Mouse (Mus musculus) cerebellum, adult 18-20 months (tissue): ENCODE results near the gene Chil4.
"Not testable (repeated sequence)": the region's sequence is repeated elsewhere in the genome, so short reads cannot be mapped to it uniquely, and the experiment has no call there.

Source experiments
- DNase-seq, 2 experiments: peaks; one replicate each; pipeline ENCODE4 v3.0.0; 2021

Gene Chil4

DNA sequence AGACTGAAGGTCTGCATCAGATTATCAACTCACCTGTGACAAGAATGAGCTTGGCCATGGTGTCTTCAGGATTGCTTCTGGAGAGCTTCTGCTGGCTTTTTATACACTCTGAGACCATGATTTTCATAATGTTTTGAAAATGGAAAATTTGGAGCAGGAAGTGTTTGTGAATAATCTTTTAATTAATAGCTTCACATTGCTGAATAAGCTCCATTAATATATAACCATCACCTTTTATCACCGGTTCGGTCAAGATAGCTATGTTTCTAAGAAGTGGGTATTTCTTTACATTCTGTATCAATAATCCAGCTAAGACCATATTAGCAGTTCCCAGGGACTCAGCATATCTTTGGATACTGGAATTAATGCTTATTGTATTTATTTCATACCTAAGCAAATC lies at the start of gene Chil4:
Gene Chil4 (minus strand): TSS at position 101 of the 400 bp plus-strand sequence.
- DNase-seq, result no peak

DNA sequence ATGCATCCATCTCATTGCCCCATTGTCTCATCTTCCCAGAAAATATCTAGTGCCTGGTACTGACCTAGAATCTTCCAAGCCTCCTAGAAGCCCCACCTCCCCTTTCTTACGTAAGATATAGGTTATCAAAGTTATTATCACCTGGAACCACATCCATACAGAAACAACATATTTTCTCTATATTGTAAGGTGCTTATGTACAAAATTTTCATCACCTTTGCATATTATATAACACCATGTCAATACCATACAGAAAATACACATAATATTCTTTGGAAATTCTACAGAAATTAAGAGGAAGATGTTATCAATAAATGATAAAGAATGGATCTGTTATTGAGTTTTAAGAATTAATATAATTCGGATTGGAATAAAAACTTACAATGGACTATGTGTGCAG lies 46.5 kb upstream of the Chil4 start:
- no peak for DNase-seq

DNA sequence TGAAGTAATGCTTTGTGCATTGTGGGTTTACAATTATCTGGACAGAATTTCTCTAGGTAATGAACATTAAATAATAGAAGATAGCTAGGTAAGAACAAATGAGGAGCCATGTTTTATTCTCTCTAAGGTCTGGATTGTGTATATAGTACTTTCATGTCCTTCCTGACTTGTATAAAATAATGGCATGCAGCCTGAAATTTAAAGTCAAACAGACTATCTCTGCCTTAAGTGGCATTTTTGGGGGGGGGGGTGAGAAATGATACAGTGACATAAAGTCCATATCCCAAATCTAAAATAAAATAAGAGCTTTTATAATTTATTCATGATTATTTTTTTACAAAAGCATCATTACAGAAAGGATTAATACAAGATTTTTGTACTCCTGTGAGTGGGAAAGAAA lies 45.5 kb upstream of the Chil4 start:
- no peak for DNase-seq

DNA sequence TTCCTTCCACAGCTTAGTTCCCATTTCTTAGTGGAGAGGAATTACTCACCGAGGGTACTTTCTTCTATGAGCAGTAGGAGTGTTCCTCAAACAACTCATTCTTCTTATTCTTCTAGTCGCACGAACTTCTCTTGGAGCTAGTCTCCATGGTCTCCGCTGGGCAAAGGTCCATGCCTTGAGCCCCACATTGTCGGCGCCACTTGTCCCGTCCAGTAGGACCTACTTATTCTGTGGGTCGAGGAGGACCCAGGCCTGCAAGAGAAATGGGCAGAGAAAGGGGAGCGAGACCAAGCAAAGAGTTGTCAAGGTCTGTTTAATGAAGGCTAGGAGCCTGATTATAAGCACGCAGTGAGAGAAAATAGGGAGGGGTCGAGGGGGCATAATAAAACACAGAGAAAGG lies 37.8 kb upstream of the Chil4 start:
- DNase-seq, result not testable (repeated sequence)

DNA sequence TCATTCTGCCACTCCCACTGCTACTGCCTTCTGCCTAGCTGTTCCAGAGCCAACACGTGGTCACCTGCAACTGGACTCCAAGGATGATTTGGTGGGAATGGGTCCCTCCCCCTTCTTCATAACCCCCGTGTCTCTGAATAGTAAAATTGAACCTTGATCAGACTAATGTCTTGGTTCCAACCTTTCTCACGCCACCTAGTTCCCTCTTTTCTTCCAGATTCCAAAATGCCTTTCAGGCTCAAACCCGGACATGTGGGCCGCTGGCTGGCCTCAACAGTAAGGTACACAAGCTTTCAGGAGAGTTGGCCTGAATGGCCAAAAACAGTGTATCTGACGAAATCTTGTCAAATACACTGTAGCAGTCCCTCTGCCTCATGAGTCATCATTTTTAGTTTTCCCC lies 33.4 kb upstream of the Chil4 start:
- DNase-seq, result no peak

DNA sequence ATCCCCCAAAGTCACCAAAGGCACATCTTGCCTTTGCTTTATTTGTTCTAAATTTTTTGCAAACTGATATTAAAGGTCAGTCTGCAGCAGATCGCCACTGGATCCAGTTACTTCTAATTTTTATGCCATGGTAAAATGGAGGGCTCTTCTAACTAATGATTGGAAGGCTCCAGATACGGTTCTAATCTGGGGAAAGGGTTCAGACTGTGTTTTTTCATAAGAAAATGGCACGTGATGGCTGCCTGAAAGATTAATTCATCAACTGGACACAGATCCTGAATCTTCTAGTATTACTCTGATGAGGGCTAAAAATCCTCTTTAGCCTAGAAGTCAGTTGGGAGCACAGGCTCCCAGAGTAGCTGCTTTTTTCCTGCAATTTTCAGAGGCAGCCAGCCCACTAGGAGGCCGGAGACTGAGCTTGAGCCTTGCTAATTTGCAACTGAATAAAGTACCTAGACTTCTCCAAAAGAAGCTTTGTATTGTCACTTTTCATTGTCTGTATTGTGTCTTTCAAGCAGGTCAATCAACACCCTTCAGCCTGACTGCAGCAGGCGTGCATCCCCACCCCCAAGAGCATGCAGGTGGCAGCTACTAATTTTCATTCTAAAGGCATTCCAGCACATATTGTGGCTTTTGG lies 31.6 kb upstream of the Chil4 start:
- DNase-seq, result not testable (repeated sequence)

DNA sequence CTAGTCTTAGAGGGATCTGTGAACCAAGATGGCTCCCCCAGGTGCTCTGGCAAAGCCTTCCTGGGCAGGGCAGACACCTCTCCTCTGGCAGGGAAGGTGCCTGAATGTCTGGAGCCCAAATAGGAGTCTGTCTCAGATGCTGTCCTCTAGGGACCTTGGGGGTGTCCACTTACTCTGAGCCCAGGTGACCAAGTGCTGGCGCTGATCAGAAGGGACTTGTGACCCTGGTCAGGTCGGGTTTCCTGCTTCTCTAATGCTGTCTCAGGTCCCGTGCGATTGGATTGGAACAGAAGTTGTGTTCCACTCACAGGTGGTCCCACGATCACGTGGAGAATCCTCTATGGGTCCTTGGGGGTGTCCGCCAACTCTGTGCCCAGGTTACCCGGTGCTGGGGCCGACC lies 28.1 kb upstream of the Chil4 start:
- DNase-seq, result not testable (repeated sequence)

DNA sequence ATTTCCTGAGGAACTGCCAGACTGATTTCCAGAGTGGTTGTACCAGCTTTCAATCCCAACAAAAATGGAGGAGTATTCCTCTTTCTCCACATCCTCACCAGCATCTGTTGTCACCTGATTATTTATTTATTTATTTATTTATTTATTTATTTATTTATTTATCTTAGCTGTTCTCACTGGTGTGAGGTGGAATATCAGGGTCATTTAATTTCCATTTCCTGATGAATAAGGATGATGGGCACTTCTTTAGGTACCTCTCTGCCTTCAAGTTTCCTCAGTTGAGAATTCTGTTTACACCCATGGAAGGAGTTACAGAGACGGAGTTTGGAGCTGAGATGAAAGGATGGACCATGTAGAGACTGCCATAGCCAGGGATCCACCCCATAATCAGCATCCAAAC lies 20.9 kb upstream of the Chil4 start:
- DNase-seq, result not testable (repeated sequence)

DNA sequence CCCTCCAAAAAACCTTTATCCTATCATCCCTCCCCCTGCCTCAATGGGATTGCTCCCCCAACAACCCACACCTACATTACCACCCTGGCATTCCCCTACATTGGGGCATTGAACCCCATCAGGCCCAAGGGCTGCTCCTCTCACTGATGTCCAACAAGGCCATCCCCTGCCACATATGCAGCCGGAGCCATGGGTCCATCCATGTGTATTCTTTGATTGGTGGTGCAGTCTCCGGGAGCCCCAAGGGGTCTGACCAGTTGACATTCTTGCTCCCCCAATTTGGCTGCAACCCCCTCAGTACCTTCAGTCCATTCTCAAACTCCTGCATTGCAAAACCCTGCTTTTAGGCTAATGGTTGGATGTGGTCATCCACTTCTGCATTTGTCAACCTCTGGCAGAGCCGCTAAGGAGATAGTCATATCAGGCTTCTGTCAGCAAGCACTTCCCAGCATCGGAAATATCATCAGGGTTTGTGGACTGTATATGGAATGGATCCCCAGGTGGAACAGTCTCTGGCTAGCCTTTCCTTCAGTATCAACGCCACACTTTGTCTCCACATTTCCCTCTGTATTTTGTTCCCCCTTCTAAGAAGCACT lies 20.0 kb upstream of the Chil4 start:
- DNase-seq, result no peak

DNA sequence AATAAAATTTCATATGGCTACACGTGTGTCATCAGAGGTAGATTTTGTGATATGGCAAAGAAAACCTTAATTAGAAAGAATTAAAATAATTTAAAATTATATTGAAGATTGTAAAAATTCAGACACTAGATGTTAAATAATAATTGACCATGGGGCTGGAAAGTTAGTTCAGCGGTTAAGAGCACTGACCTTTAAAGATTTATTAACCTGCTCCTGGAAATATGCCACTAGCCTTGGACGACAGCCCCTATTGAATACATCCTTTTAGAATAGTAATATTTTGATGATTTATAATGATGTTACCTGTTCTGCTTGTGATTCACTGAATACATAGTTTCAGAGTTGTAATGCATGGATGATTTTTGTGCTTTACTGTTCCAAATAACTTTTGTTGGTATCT lies 4.1 kb upstream of the Chil4 start:
- not testable (repeated sequence) for DNase-seq

DNA sequence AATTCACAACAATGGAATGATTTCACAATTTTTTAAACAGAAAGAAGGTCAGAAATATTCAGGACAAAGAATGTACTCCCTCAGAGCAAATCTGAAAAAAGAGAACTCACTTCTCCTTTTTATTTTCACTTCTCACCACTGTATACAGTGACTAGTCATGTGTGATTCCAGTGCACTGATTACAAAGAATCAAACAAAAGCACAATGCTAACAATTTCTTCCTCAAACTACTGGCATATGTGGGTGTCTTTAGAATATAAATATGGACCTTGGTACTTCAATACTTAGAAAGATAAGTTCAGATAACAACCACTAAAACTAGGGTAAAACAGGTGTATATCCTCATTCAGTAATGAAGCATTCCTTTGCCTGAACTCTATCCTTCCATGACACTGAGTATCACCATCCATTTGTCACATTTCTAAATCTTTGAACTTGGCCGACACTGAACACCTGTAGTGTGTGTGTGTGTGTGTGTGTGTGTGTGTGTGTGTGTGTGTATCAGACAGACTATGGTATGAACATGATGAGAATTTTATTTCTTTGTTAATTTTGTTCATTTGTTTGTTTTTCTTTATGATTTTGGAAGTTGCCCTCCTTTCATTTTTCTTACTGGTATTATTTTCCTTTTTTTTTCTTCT lies 2.4 kb upstream of the Chil4 start:
- DNase-seq, result no peak

DNA sequence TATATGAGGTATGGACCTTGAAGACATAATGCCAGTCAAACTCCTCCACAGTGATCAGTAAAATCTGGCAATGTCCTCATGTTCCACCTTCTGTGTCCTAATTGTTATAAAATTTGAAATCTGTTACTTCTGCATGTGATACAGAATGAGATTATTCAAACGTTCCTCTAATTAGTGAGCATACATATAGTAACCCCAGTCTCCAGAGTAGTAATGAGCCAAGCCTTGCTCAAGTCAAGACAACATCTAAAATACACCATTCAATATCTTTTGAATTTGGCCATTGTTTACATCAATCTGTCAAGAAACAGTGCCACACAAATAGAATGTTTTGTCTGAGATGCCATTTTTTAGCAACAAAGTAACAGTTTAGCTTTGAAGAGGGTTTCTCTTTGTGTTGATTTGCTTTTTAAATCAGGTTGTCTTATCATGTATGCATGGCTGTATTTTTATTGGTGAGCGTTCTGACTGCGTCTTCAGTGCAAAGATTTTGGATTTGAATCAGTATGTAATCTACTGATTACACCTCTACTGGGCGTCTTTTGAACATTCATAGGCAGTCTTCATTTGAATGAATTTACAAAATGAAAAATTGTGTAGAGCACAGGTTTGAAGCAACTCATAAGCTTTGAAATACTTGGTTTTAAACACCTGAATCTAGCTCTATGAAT lies 888 bp downstream of the Chil4 start:
- DNase-seq, result not testable (repeated sequence)

DNA sequence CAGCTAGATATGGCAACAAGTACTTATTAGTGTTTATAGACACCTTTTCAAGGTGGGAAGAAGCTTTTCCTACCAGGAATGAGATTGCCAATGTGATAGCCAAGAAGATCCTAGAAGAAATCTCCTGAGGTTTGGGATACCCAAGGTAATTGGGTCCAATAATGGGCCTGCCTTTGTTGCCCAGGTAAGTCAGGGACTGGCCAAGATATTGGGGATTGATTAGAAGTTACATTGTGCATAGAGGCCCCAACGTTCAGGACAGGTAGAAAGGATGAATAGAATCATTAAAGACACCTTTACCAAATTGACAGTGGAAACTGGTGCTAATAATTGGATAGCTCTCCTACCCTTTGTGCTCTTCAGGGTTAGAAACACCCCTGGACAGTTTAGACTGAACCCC lies 21.3 kb downstream of the Chil4 start:
- not testable (repeated sequence) for DNase-seq

DNA sequence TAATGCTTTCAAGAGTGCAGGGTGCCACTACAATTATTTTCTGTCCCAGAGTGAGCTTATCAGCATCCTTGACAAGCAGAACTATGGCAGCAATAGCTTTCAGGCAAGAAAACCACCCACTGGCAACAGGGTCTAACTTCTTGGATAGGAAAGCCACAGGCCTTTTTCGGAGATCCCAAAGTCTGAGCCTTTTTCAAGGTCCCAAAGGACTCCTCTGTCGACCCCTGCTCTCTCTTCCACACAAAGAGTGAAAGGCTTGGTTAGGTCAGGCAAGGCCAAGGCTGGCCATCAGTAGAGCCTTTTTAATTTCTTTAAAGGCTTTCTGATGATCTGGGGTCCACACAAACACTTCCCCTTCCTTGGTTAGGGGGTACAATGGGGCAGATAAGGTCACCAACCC lies 22.1 kb downstream of the Chil4 start:
- DNase-seq, result not testable (repeated sequence)

DNA sequence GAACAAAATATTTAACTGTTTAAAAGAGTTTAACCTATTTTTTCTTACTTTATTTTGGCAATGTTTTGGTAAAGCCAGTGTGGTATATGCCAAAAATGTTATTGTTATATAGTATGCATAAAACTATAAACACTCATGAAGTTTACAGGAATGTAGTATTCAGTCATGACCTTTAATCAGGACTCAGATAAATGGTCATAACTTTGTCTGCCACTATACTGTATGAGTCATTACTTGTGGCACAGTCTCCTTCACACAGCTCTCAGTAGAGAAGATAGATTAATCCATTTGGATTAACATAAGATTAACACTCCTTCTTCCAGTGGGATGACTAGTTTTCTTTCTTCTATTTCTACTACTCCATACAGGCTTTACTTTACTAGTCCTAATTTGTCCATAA lies 23.0 kb downstream of the Chil4 start:
- DNase-seq, result no peak

DNA sequence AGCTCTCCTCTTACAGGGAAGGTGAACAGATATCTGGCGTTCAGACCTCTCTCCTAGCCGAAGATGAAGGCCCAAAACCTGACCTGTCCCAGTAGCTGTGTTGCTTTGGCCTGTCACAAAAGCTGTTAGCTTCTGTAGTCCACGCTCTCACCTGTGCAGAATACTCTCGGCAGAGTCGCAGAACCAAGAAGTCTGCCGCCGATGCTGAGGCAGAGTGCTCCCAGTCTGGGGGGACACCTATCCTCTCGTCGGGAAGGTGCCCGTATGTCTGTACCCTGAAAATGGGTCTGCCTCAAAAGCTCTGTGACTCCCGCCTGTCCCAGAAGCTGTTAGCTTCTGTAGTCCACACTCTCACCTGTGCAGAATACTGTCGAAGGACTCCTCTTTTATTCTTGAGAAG lies 23.8 kb downstream of the Chil4 start:
- DNase-seq, result no peak

DNA sequence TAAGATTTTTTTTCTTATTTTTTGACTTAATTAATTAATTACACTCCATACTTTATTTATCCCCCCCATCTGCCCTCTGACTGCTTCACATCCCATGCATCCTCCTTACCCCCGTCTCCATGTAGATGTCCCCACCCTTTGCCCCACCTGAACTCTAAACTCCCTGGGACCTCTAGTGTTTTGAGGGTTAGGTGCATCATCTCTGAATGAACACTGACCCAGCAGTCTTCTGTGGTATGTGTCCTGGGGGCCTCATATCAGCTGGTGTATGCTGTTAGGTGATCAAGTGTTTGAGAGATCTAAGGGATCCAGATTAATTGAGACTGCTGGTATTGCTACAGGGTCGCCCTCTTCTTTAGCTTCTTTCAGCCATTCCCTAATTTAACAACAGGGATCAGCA lies 31.3 kb downstream of the Chil4 start:
- no peak for DNase-seq

DNA sequence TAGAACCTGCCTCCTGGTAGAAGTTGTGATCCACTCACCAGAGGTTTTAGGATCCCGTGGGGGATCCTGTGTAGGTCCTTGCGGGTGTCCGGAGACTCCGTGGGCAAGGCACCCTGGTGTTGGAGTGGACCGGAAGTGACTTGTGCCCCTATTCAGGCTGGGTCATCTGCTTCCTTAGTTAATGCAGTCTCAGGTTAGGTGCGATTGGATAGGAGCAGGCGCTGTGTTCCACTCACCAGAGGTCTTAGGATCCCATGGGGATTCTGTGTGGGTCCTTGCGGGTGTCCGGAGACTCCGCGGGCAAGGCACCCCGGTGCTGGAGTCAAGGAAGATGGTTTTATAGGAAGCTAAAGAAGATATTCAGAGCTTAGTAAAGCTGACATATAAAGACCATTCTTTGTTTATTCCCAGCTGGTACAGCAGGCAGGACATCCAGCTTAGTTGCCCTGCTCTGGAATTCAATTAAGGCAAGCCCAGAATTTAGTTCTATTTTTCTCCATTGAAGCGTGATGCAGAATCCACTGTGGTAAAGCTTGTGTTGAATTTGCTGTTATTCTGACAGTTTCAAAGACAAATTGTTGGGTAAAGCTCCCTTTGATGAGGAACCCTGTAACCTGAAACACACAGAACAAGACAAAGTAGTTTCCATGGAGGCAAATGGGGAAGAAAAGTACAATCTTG lies 41.7 kb downstream of the Chil4 start:
- DNase-seq, result no peak

DNA sequence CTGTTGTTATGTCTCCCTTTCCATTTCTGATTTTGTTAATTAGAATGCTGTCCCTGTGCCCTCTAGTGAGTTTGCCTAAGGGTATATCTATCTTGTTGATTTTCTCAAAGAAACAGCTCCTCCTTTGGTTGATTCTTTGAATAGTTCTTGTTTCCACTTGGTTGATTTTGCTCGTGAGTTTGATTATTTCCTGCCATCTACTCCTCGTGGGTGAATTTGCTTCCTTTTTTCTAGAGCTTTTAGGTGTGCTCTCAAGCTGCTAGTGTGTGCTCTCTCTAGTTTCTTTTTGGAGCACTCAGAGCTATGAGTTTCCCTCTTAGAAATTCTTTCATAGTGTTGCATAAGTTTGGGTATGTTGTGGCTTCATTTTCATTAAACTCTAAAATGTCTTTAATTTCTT lies 44.3 kb downstream of the Chil4 start:
- not testable (repeated sequence) for DNase-seq

DNA sequence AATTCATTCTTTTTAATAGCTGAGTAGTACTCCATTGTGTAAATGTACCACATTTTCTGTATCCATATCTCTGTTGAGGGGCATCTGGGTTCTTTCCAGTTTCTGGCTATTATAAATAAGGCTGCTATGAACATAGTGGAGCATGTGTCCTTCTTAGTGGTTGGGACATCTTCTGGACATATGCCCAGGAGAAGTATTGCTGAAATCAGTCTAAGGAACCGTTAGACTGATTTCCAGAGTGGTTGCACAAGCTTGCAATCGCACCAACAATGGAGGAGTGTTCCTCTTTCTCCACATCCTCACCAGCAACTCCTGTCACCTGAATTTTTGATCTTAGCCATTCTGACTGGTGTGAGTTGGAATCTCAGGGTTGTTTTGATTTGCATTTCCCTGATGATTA lies 46.8 kb downstream of the Chil4 start:
- not testable (repeated sequence) for DNase-seq

DNA sequence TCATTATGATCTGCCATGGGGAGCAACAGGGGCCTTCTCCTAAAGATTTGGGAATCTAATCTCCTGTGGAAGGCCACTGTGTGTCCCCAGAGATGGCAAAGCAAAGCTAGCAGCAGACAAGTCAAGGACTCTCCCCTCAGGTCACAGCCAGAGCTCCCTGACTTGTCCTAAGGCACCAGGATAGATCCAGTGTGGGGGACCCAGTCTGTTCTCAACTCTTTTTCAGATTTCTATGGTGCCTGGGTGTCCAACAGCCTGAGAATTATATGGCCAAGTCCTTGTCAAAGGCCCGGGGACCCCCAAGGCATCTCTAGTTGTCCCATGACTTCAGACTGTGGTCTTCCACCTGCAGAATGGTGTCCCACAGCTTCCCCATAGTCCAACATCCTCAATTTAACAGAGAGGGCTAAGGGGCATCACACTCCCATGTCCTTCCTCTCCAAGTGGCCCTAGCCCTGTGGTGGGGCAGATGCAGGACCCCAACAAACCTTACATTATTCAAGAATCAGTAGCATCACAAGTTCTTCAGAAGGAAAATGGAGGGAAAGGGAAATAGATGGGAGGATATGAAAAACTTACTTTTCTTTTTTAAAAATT lies 48.1 kb downstream of the Chil4 start:
- no peak for DNase-seq

DNA sequence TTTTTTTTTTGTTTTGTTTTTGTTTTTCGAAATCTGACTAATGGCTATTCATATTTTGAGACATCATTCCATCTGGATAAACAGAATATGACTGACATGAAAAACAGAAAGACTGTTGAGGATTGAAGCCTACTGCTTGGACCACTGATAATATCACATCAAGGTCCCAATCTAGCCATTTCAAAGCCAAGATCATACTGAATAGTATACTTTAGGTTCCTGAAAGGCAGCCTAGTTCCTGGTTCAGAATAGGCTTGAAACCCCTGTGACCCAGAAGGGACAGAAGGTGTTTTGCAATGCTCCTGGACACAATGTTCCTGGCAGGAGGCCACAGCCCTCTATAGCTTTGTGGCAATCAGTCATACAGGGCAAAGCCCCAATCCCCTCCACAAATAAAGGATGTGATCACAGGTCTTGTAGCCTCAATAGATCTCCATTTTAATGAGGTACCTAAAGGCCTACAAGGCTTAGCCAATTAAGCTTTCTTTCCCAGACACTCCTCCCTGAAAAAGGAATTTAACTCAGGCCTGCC lies 48.7 kb downstream of the Chil4 start:
- DNase-seq, result peak in 1 of 2 experiments; percentile 9

DNA sequence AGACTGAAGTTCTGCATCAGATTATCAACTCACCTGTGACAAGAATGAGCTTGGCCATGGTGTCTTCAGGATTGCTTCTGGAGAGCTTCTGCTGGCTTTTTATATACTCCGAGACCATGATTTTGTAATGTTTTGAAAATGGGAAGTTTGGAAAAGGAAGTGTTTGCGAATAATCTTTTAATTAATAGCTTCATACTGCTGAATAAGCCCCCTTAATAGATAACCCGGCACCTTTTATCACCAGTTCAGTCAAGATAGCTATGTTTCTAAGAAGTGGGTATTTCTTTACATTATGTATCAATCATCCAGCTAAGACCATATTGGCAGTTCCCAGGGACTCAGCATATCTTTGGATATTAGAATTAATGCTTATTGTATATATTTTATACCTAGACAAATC lies 51.8 kb downstream of the Chil4 start, which contains the start of gene Chil3:
Gene Chil3 (minus strand): TSS at position 101 of the 400 bp plus-strand sequence.
- DNase-seq, result no peak
